In the genomic region with DNA sequence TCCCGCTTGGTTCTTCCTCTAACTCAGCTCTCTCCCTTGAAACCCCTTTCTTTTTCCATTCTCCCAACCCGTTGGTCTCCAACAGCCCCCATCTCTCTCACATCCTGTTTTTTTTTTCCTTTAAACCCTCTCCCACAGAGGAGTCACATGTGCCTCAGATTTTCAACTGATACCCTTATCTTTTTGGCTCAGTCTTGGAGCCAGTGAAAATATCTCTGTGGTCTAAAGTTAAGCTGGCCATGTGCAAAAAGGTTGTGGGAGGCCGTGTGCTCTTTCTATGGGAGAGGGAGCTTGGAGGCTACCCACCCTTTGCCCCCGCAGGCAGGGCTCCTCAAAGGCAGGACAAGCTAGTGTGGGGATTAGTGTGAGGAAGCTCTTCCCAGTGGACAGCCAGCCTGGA, we compare ENCODE assay signal across 13 mouse cellular contexts.
"Had no signal": no experiment of that assay in that cellular context is flagged by ENCODE, and none has a peak within 500 bp of the region (broad histone marks: within the 10 kb centered on the region; RNA-seq: fewer than 3 reads in every experiment).

No protein-coding gene starts in this region.

- H3K36me3 ChIP-seq: kidney, embryonic 15.5 days; limb, embryonic 13.5 days; liver, embryonic 15.5 days; midbrain, embryonic 13.5 days; neural tube, embryonic 12.5 days had no signal

- H3K4me1 ChIP-seq: kidney, embryonic 15.5 days; limb, embryonic 13.5 days; midbrain, embryonic 13.5 days; neural tube, embryonic 12.5 days had no signal

- H3K27me3 ChIP-seq: liver, embryonic 15.5 days; midbrain, embryonic 13.5 days; neural tube, embryonic 12.5 days had no signal

- H3K9me3 ChIP-seq: kidney, embryonic 15.5 days; limb, embryonic 13.5 days; liver, embryonic 15.5 days; midbrain, embryonic 13.5 days; neural tube, embryonic 12.5 days had no signal

- DNase-seq: kidney, adult 2 months; kidney, postnatal 14 days; left cerebral cortex, postnatal 4 days; lung, embryonic 14.5 days; lung, postnatal 10 days; lung, postnatal 4 days; thymus, postnatal 4 days had no signal

- H3K4me3 ChIP-seq: kidney, embryonic 15.5 days; limb, embryonic 13.5 days; liver, embryonic 15.5 days; midbrain, embryonic 13.5 days; myocyte; neural tube, embryonic 12.5 days had no signal

- H3K4me2 ChIP-seq: kidney, embryonic 15.5 days; limb, embryonic 13.5 days; liver, embryonic 15.5 days; lung, embryonic 14.5 days; midbrain, embryonic 13.5 days; neural tube, embryonic 12.5 days had no signal

- ATAC-seq: midbrain, embryonic 13.5 days had no signal

- H3K27ac ChIP-seq: kidney, embryonic 15.5 days; limb, embryonic 13.5 days; liver, embryonic 15.5 days; midbrain, embryonic 13.5 days; neural tube, embryonic 12.5 days had no signal

- H3K9ac ChIP-seq: kidney, embryonic 15.5 days; limb, embryonic 13.5 days; liver, embryonic 15.5 days; lung, embryonic 14.5 days; midbrain, embryonic 13.5 days; neural tube, embryonic 12.5 days had no signal
